Mouse (Mus musculus): ENCODE data around the gene Acvr1c.

- TF ChIP-seq POLR2A (IDR thresholded peaks at IDR 0.05; ENCODE audit: extremely low read depth, insufficient read depth, low read length): no peak
- no peak for TF ChIP-seq CTCF (IDR thresholded peaks at IDR 0.05; ENCODE audit: low read depth, low read length)
Observed at GRCm38 (mm10) chr2:58357068-58357413, 654 bp downstream of the Acvr1c start.
